Mouse (Mus musculus): ENCODE results near the gene Tapt1. TPM values are rescaled to one million over a fixed set of nuclear protein-coding genes. Genes with fewer than 3 reads are reported as not detected.
A peak's percentile ranks its signal among the peaks of the same experiment; 100 is the strongest.
"Not testable (repeated sequence)": the region's sequence is repeated elsewhere in the genome, so short reads cannot be mapped to it uniquely, and the experiment has no call there.

The Tapt1 gene
- 26.7 and 35.1 TPM in 2 replicates for polyA plus RNA-seq (2015; fragmentation: Nextera tagmentation; extraction: Ambion mirVana)

DNA sequence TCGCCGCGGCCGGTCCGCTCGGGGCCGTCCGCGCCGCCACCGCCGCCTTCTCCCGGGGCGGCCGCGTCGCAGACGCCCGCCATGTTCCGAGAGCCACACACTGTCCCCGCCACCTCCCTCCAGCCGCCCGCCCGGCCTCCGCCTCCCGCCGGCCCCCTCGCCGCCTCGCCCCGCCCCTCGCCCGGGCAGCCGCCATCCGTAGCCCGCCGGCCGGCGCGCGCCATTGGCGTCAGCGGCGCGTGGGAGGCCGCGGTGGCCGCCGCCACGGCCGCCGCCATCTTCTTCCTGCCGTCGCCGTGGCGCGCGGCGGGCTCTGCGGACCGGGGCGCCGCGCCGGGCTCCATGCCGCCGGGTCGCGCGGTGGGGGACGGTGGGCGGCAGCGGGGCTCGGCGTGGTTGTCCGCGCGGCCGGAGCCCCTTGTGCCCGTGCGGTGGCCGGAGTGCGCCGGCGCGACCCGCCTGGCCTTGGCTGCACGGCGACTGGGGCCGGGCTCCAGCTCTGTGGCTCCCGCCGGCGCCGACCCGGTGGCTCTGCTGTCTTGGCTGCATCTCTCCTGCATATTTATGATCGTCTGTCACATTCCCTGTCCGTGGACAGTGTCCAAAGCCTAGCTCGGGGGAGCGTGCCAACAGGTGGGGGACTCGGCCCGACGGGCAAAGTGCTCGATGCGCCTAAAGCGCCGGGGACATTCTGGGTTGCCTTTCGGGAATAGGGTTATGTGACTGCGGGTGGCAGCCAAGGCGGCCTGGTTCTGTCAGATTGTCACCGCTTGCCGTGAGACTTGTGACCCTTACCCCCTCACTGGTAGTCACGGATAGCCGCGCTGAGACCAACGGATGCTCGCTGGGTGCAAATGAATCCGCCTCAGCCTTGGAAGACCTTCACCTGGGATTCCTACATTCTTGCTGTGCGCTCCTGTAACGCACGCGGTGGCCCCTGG lies at the start of gene Tapt1:
Tapt1 (minus strand) TSS at position 106 of the 941 bp plus-strand sequence.
- under 1% methylated on average over 101 of the region's 121 CpGs for WGBS (ENCODE audit: insufficient replicate concordance)
- Histone ChIP-seq H3K27me3 (no peaks in the 10 kb centered on the region), H3K4me1 (replicated peaks) (peaks cover 53% of the 10 kb centered on the region), H3K9ac (peak within 1 kb of the TSS; percentile 98), H3K9me3 (replicated peaks) (no peaks in the 10 kb centered on the region), H3K27ac (peak within 1 kb of the TSS; percentile 90), H3K4me3 (replicated peaks) (peak within 1 kb of the TSS; percentile 95), H3K4me2 (peak within 1 kb of the TSS; percentile 87), H3K36me3 (peaks cover 6% of the 10 kb centered on the region; the same call in 1 of the 2 replicates)
- DNase-seq (peak; percentile 79), ATAC-seq (ENCODE audit: low read depth) (peak; percentile 90)

DNA sequence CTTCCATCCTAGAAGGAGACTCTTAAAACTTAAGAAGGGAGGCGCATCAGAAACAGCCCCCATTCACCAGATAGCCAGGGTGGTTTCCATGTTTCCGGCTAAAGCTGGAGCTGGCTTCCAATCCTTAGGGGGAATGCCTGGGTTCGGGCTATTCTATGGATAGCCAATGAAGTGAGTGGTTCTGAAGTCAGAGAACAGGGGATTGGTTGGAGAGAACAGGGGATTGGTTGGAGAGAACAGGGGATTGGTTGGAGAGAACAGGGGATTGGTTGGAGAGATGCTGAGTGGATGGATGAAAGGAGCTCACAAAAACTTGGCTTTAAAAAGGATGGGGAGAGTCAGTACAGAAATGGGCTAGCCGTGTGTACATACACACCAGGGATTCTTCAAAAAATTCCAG lies 45.1 kb upstream of the Tapt1 start:
- ATAC-seq (ENCODE audit: low read depth) (no peak), DNase-seq (no peak)
- H3K4me2 ChIP-seq = no peak overlapping the region
- H3K36me3 ChIP-seq = no peaks in the 10 kb centered on the region
- H3K9me3 ChIP-seq (replicated peaks) = no peaks in the 10 kb centered on the region
- no peak overlapping the region for H3K27ac ChIP-seq
- no peaks in the 10 kb centered on the region for H3K27me3 ChIP-seq
- H3K4me1 ChIP-seq (replicated peaks) = no peaks in the 10 kb centered on the region
- no peak overlapping the region for H3K4me3 ChIP-seq (replicated peaks)
- no peak overlapping the region for H3K9ac ChIP-seq
- WGBS (ENCODE audit: insufficient replicate concordance) = 66% methylated on average over 4 of the region's 4 CpGs

DNA sequence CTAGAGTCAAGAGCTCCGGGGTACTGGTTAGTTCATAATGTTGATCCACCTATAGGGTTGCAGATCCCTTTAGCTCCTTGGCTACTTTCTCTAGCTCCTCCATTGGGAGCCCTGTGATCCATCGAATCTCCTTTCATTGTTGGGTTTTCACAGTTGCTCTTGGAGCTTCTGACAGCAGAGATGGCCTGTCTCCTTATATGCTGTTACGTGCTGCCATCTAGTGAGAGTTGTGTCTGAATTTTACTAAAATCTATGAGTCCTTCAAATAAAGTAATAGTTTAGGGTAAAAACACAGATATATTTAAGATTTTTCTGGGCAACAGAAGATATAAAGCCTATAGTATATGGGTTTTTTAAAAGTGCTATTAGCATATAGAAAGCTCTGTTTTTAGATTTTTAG lies 42.1 kb upstream of the Tapt1 start:
- H3K36me3 ChIP-seq; H3K4me3 ChIP-seq (replicated peaks); H3K9ac ChIP-seq; ATAC-seq (ENCODE audit: low read depth); H3K4me2 ChIP-seq; DNase-seq; H3K27me3 ChIP-seq; H3K9me3 ChIP-seq (replicated peaks); H3K4me1 ChIP-seq (replicated peaks); H3K27ac ChIP-seq: not testable (repeated sequence)
- WGBS (ENCODE audit: insufficient replicate concordance) = 53% methylated on average over 3 of the region's 3 CpGs

DNA sequence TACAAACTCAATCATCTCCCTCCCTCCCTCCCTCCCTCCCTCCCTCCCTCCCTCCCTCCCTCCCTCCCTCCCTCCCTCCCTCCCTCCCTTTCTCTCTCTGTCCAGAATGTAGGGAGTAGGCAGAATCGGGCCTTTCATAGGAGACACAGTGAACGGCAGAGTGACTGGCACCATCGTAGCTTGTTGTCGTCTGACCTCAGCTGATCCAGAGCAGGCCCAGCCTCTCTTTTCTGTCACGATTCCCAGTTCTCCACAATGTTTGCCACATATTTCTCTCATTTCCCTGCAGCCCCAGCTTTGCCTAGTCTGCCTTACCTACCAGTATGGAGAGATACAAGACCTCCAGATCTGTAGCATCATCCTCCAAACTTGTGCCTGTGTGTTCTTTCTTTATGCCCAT lies 35.3 kb upstream of the Tapt1 start:
- no peak overlapping the region for H3K27ac ChIP-seq
- H3K4me1 ChIP-seq (replicated peaks) = no peaks in the 10 kb centered on the region
- no peaks in the 10 kb centered on the region for H3K27me3 ChIP-seq
- H3K9me3 ChIP-seq (replicated peaks) = no peaks in the 10 kb centered on the region
- no peak for DNase-seq
- H3K4me3 ChIP-seq (replicated peaks) = no peak overlapping the region
- WGBS (ENCODE audit: insufficient replicate concordance) = 61% methylated on average over 4 of the region's 5 CpGs
- no peak overlapping the region for H3K4me2 ChIP-seq
- no peaks in the 10 kb centered on the region for H3K36me3 ChIP-seq
- no peak overlapping the region for H3K9ac ChIP-seq
- ATAC-seq (ENCODE audit: low read depth) = no peak

GRCm38 (mm10) chr5:44261172-44261571 lies 34.7 kb upstream of the Tapt1 start:
- Histone ChIP-seq H3K27me3 (no peaks in the 10 kb centered on the region), H3K9ac (no peak overlapping the region), H3K27ac (no peak overlapping the region), H3K36me3 (no peaks in the 10 kb centered on the region), H3K9me3 (replicated peaks) (no peaks in the 10 kb centered on the region), H3K4me3 (replicated peaks) (no peak overlapping the region), H3K4me1 (replicated peaks) (no peaks in the 10 kb centered on the region), H3K4me2 (no peak overlapping the region)
- WGBS (ENCODE audit: insufficient replicate concordance) = 40% methylated on average over 3 of the region's 3 CpGs
- ATAC-seq (ENCODE audit: low read depth) = peak; percentile 64
- no peak for DNase-seq

DNA sequence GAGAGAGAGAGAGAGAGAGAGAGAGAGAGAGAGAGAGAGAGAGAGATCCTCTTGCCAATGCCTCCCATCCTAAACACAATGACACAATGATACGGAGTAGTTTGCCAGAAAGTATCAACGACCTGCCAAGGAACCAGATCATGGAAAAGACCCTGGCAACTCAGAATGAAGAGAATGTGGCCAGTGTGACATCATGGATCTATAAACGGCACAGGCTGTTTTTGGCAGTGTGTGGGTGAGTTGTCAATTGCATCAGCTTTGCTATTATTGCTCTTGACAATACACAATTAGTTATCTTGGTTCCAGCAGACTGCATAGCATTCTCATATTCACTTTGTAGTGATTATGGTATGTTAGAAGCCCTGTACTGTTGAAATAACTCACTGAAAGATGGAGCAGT lies 33.3 kb upstream of the Tapt1 start:
- 55% methylated on average over 3 of the region's 3 CpGs for WGBS (ENCODE audit: insufficient replicate concordance)
- Histone ChIP-seq H3K27ac (no peak overlapping the region), H3K4me2 (no peak overlapping the region), H3K9ac (no peak overlapping the region), H3K27me3 (no peaks in the 10 kb centered on the region), H3K4me1 (replicated peaks) (no peaks in the 10 kb centered on the region), H3K36me3 (no peaks in the 10 kb centered on the region), H3K4me3 (replicated peaks) (no peak overlapping the region), H3K9me3 (replicated peaks) (no peaks in the 10 kb centered on the region)
- ATAC-seq (ENCODE audit: low read depth) = no peak
- no peak for DNase-seq

DNA sequence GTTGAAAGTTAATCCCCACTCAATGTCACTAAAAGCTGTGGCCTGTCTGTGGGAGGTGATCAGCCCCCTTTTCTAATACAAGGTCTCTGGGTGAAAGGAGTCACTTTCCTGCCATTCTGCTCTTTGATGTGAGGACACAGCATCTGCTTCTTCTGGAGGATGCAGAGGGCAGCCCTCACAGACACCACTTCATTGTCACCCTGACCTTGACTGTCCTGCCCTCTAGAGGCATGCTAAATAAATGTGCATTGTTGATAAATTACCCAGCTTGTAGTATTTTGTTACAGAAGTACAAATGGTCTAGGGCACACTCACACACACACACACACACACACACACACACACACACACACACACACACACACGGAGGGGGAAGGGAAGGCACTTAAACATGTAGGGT lies 31.7 kb upstream of the Tapt1 start:
- Histone ChIP-seq H3K9me3 (replicated peaks) (no peaks in the 10 kb centered on the region), H3K27ac (no peak overlapping the region), H3K27me3 (no peaks in the 10 kb centered on the region), H3K9ac (no peak overlapping the region), H3K36me3 (no peaks in the 10 kb centered on the region), H3K4me2 (no peak overlapping the region), H3K4me1 (replicated peaks) (no peaks in the 10 kb centered on the region; the same call in 1 of the 2 replicates), H3K4me3 (replicated peaks) (no peak overlapping the region)
- WGBS (ENCODE audit: insufficient replicate concordance) = 33% methylated on average over 1 of the region's 1 CpGs
- no peak for ATAC-seq (ENCODE audit: low read depth)
- DNase-seq = no peak

- Histone ChIP-seq H3K27ac (no peak overlapping the region), H3K9ac (no peak overlapping the region), H3K9me3 (replicated peaks) (no peaks in the 10 kb centered on the region), H3K27me3 (no peaks in the 10 kb centered on the region), H3K4me2 (no peak overlapping the region), H3K4me1 (replicated peaks) (no peaks in the 10 kb centered on the region; the same call in none of the 2 replicates), H3K4me3 (replicated peaks) (no peak overlapping the region), H3K36me3 (no peaks in the 10 kb centered on the region)
- DNase-seq (no peak), ATAC-seq (ENCODE audit: low read depth) (no peak)
- 60% methylated on average over 4 of the region's 4 CpGs for WGBS (ENCODE audit: insufficient replicate concordance)
These were observed 31.0 kb upstream of the Tapt1 start for GRCm38 (mm10) chr5:44257401-44257800.

DNA sequence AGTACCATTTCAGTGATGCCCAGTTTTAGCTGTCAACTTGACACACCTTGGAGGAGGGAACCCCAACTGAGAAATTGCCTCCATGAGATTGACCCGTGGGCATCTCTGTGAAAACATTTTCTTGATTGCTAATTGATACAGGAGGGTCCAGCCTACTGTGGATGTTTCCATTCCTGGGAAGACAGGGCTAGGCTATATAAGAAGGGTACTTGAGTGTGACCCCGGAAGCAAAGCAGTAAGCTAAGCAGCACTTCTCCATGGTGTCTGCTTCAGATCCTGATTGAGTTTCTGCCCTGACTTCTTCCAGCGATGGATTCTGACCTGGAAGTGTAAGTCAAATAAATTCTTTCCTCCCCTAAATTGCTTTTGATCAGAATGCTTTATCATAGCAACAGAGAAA lies 30.1 kb upstream of the Tapt1 start:
- Histone ChIP-seq H3K4me3 (replicated peaks) (no peak overlapping the region), H3K27ac (no peak overlapping the region), H3K4me2 (no peak overlapping the region), H3K4me1 (replicated peaks) (no peaks in the 10 kb centered on the region; the same call in none of the 2 replicates), H3K36me3 (no peaks in the 10 kb centered on the region), H3K27me3 (no peaks in the 10 kb centered on the region), H3K9ac (no peak overlapping the region), H3K9me3 (replicated peaks) (no peaks in the 10 kb centered on the region)
- DNase-seq = no peak
- WGBS (ENCODE audit: insufficient replicate concordance) = 64% methylated on average over 3 of the region's 3 CpGs
- no peak for ATAC-seq (ENCODE audit: low read depth)

DNA sequence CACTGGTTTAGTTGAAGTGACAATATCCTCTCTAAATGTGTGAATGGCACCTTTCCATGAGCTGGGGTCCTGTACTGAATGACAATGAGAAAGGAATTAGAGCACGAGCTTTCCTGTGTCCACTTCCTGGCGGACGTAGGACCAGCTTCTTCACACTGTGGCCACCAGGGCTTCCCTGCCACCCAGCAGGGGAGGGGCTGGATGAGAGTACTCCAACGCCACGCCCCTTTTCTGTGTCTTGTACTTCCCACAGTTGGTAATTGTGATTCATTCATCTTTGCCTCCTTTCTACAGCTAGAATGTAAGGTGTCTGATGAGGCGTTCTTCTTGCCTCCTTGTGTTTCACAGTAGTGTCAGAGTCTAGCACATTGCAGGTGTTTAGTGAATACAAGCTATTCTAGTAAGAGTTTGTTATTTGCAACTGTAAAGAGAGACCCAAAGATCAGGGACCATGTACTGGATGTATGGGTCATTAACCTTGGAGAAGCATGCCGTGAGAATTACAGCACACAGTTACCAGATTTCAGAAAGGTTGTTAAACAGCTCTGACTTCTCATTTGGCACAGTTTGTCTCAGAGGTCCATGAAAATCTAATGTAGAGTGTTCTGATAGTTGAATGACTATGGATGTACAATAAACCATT lies 29.5 kb upstream of the Tapt1 start:
- Histone ChIP-seq H3K27me3 (no peaks in the 10 kb centered on the region), H3K4me2 (no peak overlapping the region), H3K4me3 (replicated peaks) (no peak overlapping the region), H3K36me3 (no peaks in the 10 kb centered on the region), H3K4me1 (replicated peaks) (no peaks in the 10 kb centered on the region; the same call in none of the 2 replicates), H3K9me3 (replicated peaks) (no peaks in the 10 kb centered on the region), H3K9ac (no peak overlapping the region), H3K27ac (no peak overlapping the region)
- no peak for DNase-seq
- no peak for ATAC-seq (ENCODE audit: low read depth)
- WGBS (ENCODE audit: insufficient replicate concordance) = 42% methylated on average over 7 of the region's 7 CpGs

DNA sequence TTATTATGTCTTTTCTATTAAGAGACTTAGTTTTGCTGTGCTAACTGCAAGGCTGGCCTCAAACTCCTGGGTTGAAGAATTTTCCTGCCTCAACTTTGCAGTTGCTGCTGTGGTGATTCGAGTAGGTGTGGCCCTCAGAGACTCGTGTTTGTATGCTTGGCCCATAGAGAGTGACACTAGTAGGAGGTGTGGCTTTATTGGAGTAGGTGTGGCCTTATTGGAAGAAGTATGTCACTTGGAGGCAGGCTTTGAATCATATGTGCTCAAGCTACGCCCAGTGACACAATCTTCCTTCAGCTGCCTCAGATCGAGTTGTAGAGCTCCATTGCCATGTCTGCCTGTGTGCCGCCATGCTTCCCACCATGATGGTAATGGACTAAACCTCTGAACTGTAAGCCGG lies 27.0 kb upstream of the Tapt1 start:
- no peak overlapping the region for H3K4me3 ChIP-seq (replicated peaks)
- no peak for DNase-seq
- H3K27me3 ChIP-seq = no peaks in the 10 kb centered on the region
- H3K4me1 ChIP-seq (replicated peaks) = no peaks in the 10 kb centered on the region; the same call in none of the 2 replicates
- no peaks in the 10 kb centered on the region for H3K9me3 ChIP-seq (replicated peaks)
- H3K4me2 ChIP-seq = no peak overlapping the region
- no peak overlapping the region for H3K9ac ChIP-seq
- 61% methylated on average over 6 of the region's 6 CpGs for WGBS (ENCODE audit: insufficient replicate concordance)
- H3K36me3 ChIP-seq = no peaks in the 10 kb centered on the region
- no peak overlapping the region for H3K27ac ChIP-seq
- ATAC-seq (ENCODE audit: low read depth) = 0 out of 2 replicates have a peak, but pooled peaks have one; percentile 52

Measured in liver, embryonic 13.5 days (tissue).